Mouse (Mus musculus) cerebellum, adult 2 months (tissue): Measurements from ENCODE around the gene Olfr504.

ENCODE experiments used
- CTCF ChIP-seq: fragments of 200-500 bp; IDR thresholded peaks from 2 replicates; pipeline ENCODE4 v1.5.1; 2011; ENCODE audit warnings: low read depth, mild to moderate bottlenecking, control low read depth, low read length, moderate library complexity, borderline replicate concordance; ENCODE audit not compliant: insufficient read depth
- POLR2A ChIP-seq: fragments of 200-500 bp; IDR thresholded peaks from 2 replicates; pipeline ENCODE4 v1.6.1; 2011; ENCODE audit warnings: low read length, control low read depth, borderline replicate concordance; ENCODE audit not compliant: insufficient read depth

GRCm38 (mm10) chr7:108589797-108590196 lies 24.2 kb upstream of the Olfr504 start:
- TF ChIP-seq POLR2A (no peak), CTCF (no peak)
